Mouse (Mus musculus) inflammation-experienced regulatory T-cells, adult 6 months (primary cell): ENCODE results near the gene Son. TPM values are rescaled to one million over a fixed set of nuclear protein-coding genes. Genes with fewer than 3 reads are reported as not detected.
A peak's percentile ranks its signal among the peaks of the same experiment; 100 is the strongest.

Experiments used
- ATAC-seq: one replicate; pipeline ENCODE4 v1.8.0; 2017
- polyA plus RNA-seq, 3 experiments: library from polyadenylated mRNA; unstranded; fragments of 100-300 nt; shearing (Covaris generic); gene quantifications; one replicate each; pipeline ENCODE4 v1.2.1; 2017

Gene Son
- polyA plus RNA-seq, 3 experiments from 2014 or later = 128 to 236 (median 180) TPM

DNA sequence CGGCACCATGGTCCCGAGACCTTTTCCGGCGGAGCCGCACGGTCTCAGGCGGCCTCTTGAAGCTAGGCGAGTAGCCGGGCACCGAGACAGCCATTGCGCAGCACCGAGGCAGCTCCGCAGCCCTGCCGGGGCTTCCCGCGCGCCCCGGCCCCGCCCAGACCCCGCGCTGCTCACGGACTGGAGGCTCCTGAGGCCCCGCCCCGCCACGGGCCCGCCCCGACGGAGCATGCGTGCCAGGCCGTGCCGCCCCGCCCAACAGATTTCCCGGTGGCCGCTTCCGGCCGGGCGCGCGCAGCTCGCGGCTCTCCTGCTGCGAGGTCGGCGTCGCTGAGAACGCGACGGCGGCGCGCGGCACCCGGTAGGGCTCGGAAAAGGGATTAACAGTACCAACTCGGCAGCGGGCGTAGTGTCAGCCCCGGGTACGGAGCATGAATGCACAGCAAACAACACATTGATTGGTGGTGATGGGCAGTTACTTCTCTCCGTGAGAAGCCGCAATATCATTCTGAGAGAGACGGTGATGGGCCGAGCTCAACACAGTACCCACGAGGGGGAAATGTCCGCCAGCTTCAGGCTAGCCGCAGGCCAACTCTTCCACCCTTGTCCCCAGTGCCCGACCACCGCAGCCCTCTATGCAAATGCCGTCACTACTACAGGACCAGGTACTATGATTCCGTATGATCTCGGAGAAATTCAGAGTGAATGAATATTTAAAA is 41.5 kb downstream of the Son start, which contains the start of gene Donson:
Gene Donson (minus strand): TSS at position 152 of the 716 bp plus-strand sequence.
- peak; percentile 62 for ATAC-seq

DNA sequence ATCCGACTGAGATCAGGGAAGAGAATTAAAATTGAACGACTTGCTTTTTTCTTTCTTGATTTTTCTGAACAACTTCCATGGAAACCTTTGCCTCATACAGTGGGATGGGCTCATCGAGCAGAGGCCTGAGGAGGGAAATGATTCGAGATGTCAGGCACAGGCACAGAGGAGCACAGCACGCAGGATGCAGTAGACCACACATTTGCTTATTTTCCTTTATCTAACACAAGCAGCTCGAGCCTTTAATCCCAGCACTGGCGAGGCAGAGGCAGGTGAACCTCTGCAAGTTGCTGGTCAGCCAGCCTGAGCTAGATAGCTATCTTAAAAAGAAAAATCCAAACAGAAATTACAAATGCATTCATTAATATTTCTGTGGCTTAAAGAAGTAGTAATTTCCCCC is 42.5 kb downstream of the Son start:
- no peak for ATAC-seq

DNA sequence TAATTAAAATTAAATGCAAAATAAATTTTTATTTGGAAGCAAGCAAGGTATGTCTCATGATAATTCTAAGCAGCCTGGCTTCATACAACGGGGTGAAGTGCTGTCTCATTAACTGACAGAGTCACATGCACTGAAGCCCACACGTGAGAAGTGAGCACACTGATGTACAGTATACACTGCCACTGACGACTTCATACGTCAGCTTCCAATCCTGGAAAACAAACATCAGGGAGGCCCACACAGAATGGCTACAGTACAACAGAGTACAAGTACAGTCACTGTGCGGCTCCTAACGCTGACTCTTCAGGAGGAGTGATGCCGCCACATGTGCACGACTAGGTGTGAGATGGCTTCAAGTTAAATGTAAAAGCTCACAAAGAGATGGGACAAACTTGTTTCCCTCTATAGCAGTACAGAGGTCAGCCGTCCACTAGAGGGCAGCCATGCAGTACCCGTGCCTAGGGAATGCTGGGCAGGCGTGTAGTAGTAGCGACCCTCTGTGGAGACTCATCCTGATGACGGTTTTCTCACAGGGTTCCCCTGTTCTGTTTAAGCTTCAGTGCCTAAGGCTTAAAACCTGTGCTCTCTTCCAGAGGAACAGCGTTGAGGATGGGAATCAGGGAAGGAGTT is 47.3 kb downstream of the Son start:
- peak; percentile 77 for ATAC-seq

- peak; percentile 57 for ATAC-seq
Observed at GRCm38 (mm10) chr16:91695108-91695755, 47.9 kb downstream of the Son start.

GRCm38 (mm10) chr16:91698995-91699394 is 51.7 kb downstream of the Son start:
- no peak for ATAC-seq

GRCm38 (mm10) chr16:91701908-91702307 is 54.6 kb downstream of the Son start:
- ATAC-seq = no peak

DNA sequence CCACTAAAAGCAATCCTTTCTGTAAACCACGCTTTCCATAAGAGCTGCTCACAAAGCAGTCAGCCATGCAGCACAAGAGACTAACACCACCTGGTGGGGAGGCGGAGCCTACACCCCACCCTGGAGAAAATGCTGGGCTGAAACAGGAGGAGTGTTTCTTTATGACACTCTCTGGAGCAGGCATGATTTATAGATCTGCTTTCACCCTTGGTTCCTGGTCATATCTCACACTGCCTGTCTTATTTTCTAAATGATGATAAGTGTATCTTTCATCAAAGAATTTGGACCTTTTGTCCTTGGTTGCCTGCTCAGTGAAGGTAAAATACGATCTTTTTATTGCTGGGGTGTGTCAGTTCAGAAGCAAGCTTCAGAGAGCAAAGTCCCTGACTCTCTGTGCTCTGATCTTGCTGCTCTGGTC is 55.5 kb downstream of the Son start:
- no peak for ATAC-seq

DNA sequence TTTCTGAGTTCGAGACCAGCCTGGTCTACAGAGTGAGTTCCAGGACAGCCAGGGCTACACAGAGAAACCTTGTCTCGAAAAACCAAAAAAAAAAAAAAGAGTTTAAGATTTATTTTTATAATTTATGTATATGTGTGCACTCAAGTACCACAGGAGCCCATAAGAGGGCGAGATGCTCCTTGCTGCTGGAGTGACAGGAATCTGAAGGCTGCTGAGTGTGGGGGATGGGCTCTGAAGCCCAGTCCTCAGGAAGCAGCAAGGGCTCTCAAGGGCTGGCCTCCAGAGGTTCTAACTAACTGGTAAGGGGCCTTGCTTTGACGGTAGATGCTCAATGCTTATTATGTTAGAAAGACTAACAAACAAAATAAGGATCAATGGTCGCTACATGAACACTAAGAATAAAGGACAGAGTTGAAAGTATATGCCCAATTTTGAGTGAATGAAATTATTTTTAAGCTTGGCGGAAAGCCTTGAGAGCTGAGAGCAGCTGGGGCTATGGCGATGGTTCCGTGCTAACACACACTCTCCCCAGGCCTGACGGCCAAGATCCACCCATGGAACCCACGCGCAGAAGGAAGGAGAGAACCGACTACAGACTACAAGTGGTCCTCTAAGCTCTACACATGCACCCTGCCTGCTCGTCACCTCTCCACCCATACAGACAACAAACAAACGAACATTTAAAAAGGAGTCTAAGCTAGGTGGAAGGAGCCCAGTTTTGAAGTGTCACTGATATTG is 57.5 kb downstream of the Son start:
- ATAC-seq = no peak

GRCm38 (mm10) chr16:91710241-91710640 is 62.9 kb downstream of the Son start:
- ATAC-seq = no peak

DNA sequence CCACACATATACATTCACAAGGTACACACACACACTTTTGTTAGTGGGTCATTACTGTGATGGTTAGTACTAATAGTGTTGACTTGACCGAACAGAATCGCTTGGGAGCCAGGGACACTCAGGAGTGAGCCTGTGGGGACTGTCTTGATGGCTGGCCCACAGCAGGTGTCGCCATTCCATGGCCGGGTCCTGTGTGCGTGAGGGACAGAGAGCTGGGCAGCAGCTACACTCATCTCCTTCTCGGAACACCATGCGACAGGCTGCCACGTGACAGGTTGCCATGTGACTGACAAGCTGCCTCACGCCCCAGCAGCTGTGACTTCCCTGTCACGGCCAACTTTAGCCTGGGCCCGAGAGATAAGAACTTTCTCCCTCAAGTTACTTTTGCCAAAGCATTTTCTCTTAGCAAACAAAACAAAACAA is 69.6 kb downstream of the Son start:
- ATAC-seq = no peak

DNA sequence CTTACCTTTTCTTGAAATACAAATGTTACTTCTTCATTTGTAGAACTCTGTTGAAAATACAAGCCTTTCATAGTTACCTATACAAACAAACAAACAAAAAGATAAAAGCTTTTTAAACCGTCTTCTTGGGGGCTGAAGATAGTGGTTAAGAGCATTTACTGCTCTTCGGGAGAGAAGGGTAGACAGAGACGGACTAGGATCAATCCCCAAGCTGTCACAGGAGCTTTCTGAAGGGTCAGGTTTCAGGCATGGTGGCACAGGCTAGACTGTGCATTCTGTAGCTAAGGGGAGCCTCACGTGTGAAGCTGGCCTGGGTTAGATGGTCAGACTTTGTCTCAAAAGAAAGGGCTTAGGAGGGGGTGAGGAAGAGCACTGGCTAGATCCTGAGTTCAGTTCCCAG is 70.1 kb downstream of the Son start:
- ATAC-seq = no peak

- no peak for ATAC-seq
Observed at GRCm38 (mm10) chr16:91724247-91724646, 76.9 kb downstream of the Son start.

- ATAC-seq = no peak
Observed at GRCm38 (mm10) chr16:91727433-91727832, 80.1 kb downstream of the Son start.

- ATAC-seq = peak; percentile 81
Observed at GRCm38 (mm10) chr16:91728123-91729065, 81.1 kb downstream of the Son start, which contains the start of gene Cryzl1. Cryzl1 (minus strand) TSS chr16:91728975.

Other genes starting within 250 kb of the Son start
- 100 to 1,000 TPM in 2 of 3 experiments, 10 to 100 TPM in 1; 95.7 to 124 (median 113) TPM for gene Il10rb, start 241.3 kb upstream of the Son start, polyA plus RNA-seq
- gene Ifnar1, start 162.3 kb upstream of the Son start, polyA plus RNA-seq = 10 to 100 TPM; 61.2 to 75.3 (median 62.6) TPM
- 10 to 100 TPM in 2 of 3 experiments, 1 to 10 TPM in 1; 3.4 to 30.9 (median 14.7) TPM for gene Ifngr2, start 100.4 kb upstream of the Son start, polyA plus RNA-seq
- 10 to 100 TPM; 28.2 to 36.1 (median 34.2) TPM for gene Tmem50b, start 49.7 kb upstream of the Son start, polyA plus RNA-seq
- under 1 TPM; 0.56 to 0.62 (median 0.62) TPM for gene Dnajc28, start 28.5 kb upstream of the Son start, polyA plus RNA-seq
- 10 to 100 TPM; 49.5 to 76.2 (median 64.5) TPM for gene Gart, start 554 bp upstream of the Son start, polyA plus RNA-seq
- gene Donson, start 41.3 kb downstream of the Son start, polyA plus RNA-seq = 10 to 100 TPM; 16.4 to 30.5 (median 17.6) TPM
- 10 to 100 TPM; 66.2 to 89.2 (median 79.6) TPM for gene Cryzl1, start 81.5 kb downstream of the Son start, polyA plus RNA-seq
- gene Itsn1, start 81.8 kb downstream of the Son start, polyA plus RNA-seq = 1 to 10 TPM in 2 of 3 experiments, under 1 TPM in 1; 0.74 to 4.1 (median 3.9) TPM